Mouse (Mus musculus): ENCODE results near the gene Afmid.
A peak's percentile ranks its signal among the peaks of the same experiment; 100 is the strongest.
"Not testable (repeated sequence)": the region's sequence is repeated elsewhere in the genome, so short reads cannot be mapped to it uniquely, and the experiment has no call there.

The Afmid gene

GRCm38 (mm10) chr11:117825333-117826101 is at the start of gene Afmid, which contains the start of gene Tk1:
Gene Afmid (plus strand): TSS chr11:117825924.
Gene Tk1 (minus strand): TSS chr11:117826092.
- DNase-seq, result peak; percentile 72 to 75

- no peak for DNase-seq
Measured at GRCm38 (mm10) chr11:117776085-117776792, 49.5 kb upstream of the Afmid start.

GRCm38 (mm10) chr11:117777111-117777510 is 48.6 kb upstream of the Afmid start:
- no peak for DNase-seq

GRCm38 (mm10) chr11:117778031-117778430 is 47.7 kb upstream of the Afmid start:
- DNase-seq, result no peak

GRCm38 (mm10) chr11:117778851-117779433 is 46.8 kb upstream of the Afmid start:
- DNase-seq, result no peak

GRCm38 (mm10) chr11:117779434-117780198 is 46.1 kb upstream of the Afmid start:
- peak; percentile 55 to 57 for DNase-seq

- no peak for DNase-seq
Measured at GRCm38 (mm10) chr11:117780199-117780515, 45.6 kb upstream of the Afmid start.

GRCm38 (mm10) chr11:117780582-117781111 is 45.1 kb upstream of the Afmid start:
- DNase-seq, result peak; percentile 74 to 75

- peak; percentile 67 to 68 for DNase-seq
Measured at GRCm38 (mm10) chr11:117781199-117781821, 44.4 kb upstream of the Afmid start.

GRCm38 (mm10) chr11:117781993-117782704 is 43.6 kb upstream of the Afmid start, which contains the start of the genes Tmc8 and Tmc6:
Gene Tmc8 (plus strand): TSS chr11:117782076.
Gene Tmc6 (minus strand): TSS chr11:117782198.
- DNase-seq, result no peak

GRCm38 (mm10) chr11:117782705-117783034 is 43.1 kb upstream of the Afmid start:
- no peak for DNase-seq

GRCm38 (mm10) chr11:117783089-117783488 is 42.6 kb upstream of the Afmid start:
- DNase-seq, result peak; percentile 79 to 83

GRCm38 (mm10) chr11:117783683-117784309 is 41.9 kb upstream of the Afmid start:
- DNase-seq, result peak in 1 of 2 experiments; percentile 37

- DNase-seq, result peak; percentile 79 to 83
Measured at GRCm38 (mm10) chr11:117786294-117786693, 39.4 kb upstream of the Afmid start.

- DNase-seq, result not testable (repeated sequence)
Measured at GRCm38 (mm10) chr11:117788481-117788880, 37.2 kb upstream of the Afmid start.

GRCm38 (mm10) chr11:117790286-117790685 is 35.4 kb upstream of the Afmid start:
- peak; percentile 77 to 80 for DNase-seq

- no peak for DNase-seq
Measured at GRCm38 (mm10) chr11:117790703-117791440, 34.9 kb upstream of the Afmid start.

- no peak for DNase-seq
Measured at GRCm38 (mm10) chr11:117791441-117791761, 34.3 kb upstream of the Afmid start.

GRCm38 (mm10) chr11:117792281-117792888 is 33.3 kb upstream of the Afmid start:
- no peak for DNase-seq

GRCm38 (mm10) chr11:117794035-117794551 is 31.6 kb upstream of the Afmid start:
- no peak for DNase-seq
